Mouse (Mus musculus) right cerebral cortex, adult 2 months (tissue): ENCODE data around the gene Tmem176a.

ENCODE experiments used
- DNase-seq, 2 experiments: peaks; one replicate each; pipeline ENCODE4 v3.0.0; 2021 to 2022; ENCODE audit warnings: low spot score in 2 of 2

Gene Tmem176a

DNA sequence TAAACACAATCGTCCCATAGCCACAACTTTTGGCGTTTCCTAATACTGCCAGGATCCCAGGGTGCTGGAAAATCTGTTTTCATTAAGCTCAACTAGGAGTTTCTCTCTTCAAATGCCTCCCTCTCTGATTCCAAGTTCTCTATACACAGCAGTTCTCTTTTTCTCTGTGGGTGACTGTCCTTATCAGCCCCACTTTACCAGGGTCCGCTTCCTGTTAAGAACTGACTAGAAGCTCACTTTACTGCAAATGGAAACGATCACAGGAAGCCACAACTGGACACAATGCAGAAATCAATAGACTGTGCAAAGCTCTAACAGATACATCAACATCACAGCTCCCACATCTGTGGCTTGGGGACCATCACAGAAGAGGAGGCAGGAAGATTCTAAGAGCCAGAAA, 53.5 kb downstream of the Tmem176a start:
- DNase-seq = no peak

DNA sequence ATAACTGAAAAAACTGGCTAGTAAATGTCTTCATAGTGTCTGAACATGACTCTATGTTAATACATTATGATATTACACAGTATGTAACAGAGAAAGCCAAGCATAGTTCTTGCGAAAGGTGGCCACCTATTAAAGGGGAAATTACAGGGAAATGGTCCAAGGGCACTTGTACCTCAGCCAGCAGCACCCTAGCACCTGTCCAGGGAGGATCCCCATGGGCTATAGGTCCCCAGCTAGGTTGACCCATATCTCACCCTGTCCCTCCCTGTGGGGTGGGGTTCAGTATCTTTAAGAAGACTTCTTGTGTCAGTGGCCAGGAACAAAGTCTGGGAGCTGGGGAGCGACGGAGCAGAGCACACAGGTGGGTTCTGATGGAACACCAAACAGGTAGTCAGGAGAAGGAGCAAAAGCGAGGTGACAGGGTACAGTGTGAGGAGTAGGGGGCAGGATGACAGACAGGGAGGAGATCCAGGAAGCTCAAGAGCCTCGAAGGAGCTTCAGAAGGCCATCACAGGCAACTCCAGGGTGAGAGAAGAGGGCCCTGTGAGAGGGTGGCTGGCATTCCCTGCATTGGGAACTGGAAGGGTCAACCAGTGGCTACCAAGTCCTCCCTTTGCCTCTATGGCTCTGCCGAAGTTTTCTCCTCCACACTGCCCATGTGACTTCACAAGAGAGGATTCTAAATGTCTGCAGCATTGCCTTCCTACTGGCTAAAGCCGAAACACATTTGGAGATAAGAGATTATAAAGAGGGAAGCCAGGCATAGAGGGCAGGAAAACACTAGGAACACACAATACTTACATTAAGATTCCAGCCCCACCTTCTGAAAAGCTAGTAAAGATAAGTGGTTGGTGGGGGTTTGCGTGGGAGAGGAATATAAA, 54.5 kb downstream of the Tmem176a start:
- DNase-seq = no peak

DNA sequence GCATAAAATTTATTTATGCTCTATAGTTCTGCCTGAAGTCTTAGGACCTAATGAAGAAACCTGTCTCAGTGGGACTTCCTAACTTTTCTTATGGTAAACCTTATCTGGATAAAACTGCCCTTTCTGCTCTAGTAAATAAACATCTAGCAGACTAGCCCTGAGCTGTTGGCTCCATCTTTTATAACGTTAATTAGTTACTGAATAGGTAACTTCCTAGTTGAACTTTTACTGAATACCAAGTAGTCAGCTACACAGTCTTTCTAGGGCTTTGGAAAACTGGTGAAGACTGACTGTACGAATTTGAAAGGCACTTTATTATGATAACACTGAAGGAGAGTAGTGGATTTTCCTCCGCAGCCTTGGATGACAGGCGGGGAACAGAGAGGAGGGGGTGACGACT, 55.2 kb downstream of the Tmem176a start:
- DNase-seq = no peak
